Mouse (Mus musculus): ENCODE results near the gene Pisd.

DNA sequence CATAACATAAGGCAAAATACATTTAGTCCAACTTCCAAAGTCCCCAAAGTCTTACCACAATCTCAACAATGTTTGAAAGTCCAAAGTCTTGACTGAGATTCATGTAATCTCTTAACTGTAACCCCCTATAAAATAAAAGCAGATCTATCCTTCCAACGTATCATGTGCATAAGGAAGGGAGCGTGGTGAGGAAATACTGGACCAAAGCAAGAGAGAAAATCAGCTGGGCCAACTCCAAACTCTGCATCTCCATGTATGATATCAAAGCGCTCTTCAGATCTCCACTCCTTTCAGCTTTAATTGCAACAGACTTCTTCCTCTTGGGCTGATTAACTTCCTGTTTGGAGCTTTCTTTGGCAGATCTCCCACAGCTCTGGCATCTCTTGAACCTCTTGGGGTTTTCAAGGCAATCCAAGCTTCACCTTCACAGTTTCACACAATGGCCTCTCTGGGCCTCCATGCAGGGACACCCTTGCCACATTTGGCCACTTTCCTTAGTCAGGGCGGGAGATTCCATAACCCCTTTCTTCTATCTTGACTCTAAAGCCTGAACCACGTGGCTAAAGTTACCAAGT lies 23.8 kb downstream of the Pisd start:
- TF ChIP-seq POLR2A (IDR thresholded peaks at IDR 0.05; ENCODE audit: low read depth, low read length) (no peak), CTCF (IDR thresholded peaks at IDR 0.05; ENCODE audit: extremely low read depth, insufficient read length, insufficient replicate concordance, low read depth, low read length) (no peak)
